Mouse (Mus musculus): ENCODE results near the gene Ppp3ca. TPM values are rescaled to one million over a fixed set of nuclear protein-coding genes. Genes with fewer than 3 reads are reported as not detected.

The Ppp3ca gene
- polyA plus RNA-seq, 1 experiment from 2014 or later: 21.6 TPM

- no peaks in the 10 kb centered on the region for H3K27me3 ChIP-seq (ENCODE audit: insufficient read depth, low read length)
- no peak overlapping the region for H3K27ac ChIP-seq (ENCODE audit: low read depth)
- DNase-seq: no peak
- no peaks in the 10 kb centered on the region for H3K36me3 ChIP-seq (replicated peaks; ENCODE audit: insufficient read depth, low read length)
- H3K9me3 ChIP-seq (ENCODE audit: low read length): no peaks in the 10 kb centered on the region
- H3K4me2 ChIP-seq (ENCODE audit: low read depth, low read length): no peak overlapping the region
- H3K4me3 ChIP-seq (ENCODE audit: low read depth, low read length): no peak overlapping the region
- H3K9ac ChIP-seq (replicated peaks): no peak overlapping the region
- peaks cover 17% of the 10 kb centered on the region for H3K4me1 ChIP-seq (ENCODE audit: insufficient read depth)
- no peak for ATAC-seq
- TF ChIP-seq CTCF (IDR thresholded peaks at IDR 0.05; ENCODE audit: low read depth) (no peak), EP300 (IDR thresholded peaks at IDR 0.05; ENCODE audit: low read depth) (no peak)
Measured at GRCm38 (mm10) chr3:136749477-136749797, 79.5 kb downstream of the Ppp3ca start.

DNA sequence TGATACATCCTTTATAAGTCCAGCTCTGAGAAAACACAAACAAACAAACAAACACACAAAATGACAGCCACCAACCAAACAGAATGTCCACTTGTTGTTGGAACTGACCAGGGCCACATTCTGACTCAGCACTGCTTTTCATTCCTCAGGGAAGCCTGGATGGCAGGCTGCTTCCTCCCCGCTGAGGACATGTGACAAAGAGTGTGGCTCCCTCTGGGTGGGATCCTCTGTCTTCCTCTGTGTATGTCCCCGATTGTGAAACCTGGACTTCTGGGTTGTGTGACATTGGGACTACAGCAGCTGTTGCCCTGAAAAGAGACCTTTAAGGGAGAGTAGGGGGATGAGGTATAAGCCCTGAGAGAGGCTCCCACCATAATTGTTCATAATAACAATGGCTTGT lies 80.0 kb downstream of the Ppp3ca start:
- Histone ChIP-seq H3K4me3 (ENCODE audit: low read depth, low read length) (no peak overlapping the region), H3K9me3 (ENCODE audit: low read length) (no peaks in the 10 kb centered on the region), H3K36me3 (replicated peaks; ENCODE audit: insufficient read depth, low read length) (no peaks in the 10 kb centered on the region), H3K9ac (replicated peaks) (no peak overlapping the region), H3K4me2 (ENCODE audit: low read depth, low read length) (no peak overlapping the region), H3K4me1 (ENCODE audit: insufficient read depth) (peaks cover 15% of the 10 kb centered on the region), H3K27me3 (ENCODE audit: insufficient read depth, low read length) (no peaks in the 10 kb centered on the region), H3K27ac (ENCODE audit: low read depth) (no peak overlapping the region)
- WGBS (ENCODE audit: insufficient replicate concordance): 33% methylated on average over 2 of the region's 2 CpGs
- DNase-seq (no peak), ATAC-seq (no peak)
- TF ChIP-seq CTCF (IDR thresholded peaks at IDR 0.05; ENCODE audit: low read depth) (no peak), EP300 (IDR thresholded peaks at IDR 0.05; ENCODE audit: low read depth) (no peak)

DNA sequence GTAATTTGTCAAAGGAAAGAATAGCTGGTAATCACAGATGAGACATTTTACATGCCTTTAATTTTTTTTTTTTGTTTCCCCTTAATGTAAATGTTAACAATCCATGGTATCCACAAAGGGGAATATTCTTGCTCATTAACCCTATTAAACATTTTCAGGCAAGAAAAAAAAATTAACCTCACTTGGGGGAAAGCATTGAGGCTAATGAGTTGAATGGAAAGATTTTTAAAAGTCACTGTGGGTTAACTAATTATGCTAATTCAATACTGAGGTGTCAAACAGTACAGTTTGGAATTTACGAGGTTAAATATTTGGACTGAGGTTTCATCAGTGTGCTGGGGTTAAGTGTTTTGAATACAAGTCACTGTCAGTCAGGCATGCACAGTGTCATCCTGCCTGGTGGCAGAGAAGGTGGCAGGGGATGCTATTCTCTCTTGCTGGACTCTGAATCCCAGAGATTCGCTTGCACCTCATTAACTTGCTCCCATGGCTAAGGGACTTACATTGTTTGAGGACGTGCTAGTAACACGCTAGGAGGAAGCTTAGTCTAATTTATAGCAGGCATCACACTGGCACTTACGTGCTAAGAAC lies 82.3 kb downstream of the Ppp3ca start:
- Histone ChIP-seq H3K4me1 (ENCODE audit: insufficient read depth) (peaks cover 5% of the 10 kb centered on the region; the same call in 1 of the 2 replicates), H3K27ac (ENCODE audit: low read depth) (no peak overlapping the region), H3K27me3 (ENCODE audit: insufficient read depth, low read length) (no peaks in the 10 kb centered on the region), H3K4me3 (ENCODE audit: low read depth, low read length) (no peak overlapping the region), H3K9ac (replicated peaks) (no peak overlapping the region), H3K36me3 (replicated peaks; ENCODE audit: insufficient read depth, low read length) (no peaks in the 10 kb centered on the region), H3K4me2 (ENCODE audit: low read depth, low read length) (no peak overlapping the region), H3K9me3 (ENCODE audit: low read length) (no peaks in the 10 kb centered on the region)
- WGBS (ENCODE audit: insufficient replicate concordance): 84% methylated on average over 5 of the region's 5 CpGs
- DNase-seq (no peak), ATAC-seq (no peak)
- TF ChIP-seq EP300 (IDR thresholded peaks at IDR 0.05; ENCODE audit: low read depth) (no peak), CTCF (IDR thresholded peaks at IDR 0.05; ENCODE audit: low read depth) (no peak)

DNA sequence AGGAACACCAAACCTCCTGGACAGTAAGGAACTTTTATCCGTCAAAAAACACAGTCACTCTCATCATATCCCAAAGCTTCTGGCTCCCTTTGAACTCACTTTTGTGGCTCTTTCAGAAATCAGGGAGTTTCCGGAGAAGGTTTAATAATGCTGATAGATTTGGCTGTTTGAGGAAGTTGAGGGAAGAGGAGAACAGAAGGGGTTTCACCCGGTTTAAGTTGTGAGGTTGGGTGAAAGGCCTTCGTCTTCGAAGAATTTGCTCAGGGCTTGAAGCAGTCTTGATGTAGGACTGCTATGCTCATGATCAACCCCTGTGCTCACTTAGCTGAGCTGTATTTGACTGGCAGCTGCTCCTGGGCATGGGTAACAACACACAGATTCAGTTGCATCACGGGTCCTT lies 86.2 kb downstream of the Ppp3ca start:
- H3K27me3 ChIP-seq (ENCODE audit: insufficient read depth, low read length): no peaks in the 10 kb centered on the region
- H3K27ac ChIP-seq (ENCODE audit: low read depth): no peak overlapping the region
- no peak overlapping the region for H3K4me3 ChIP-seq (ENCODE audit: low read depth, low read length)
- ATAC-seq: no peak
- no peaks in the 10 kb centered on the region for H3K36me3 ChIP-seq (replicated peaks; ENCODE audit: insufficient read depth, low read length)
- TF ChIP-seq EP300 (IDR thresholded peaks at IDR 0.05; ENCODE audit: low read depth): no peak
- TF ChIP-seq CTCF (IDR thresholded peaks at IDR 0.05; ENCODE audit: low read depth): no peak
- H3K4me1 ChIP-seq (ENCODE audit: insufficient read depth): peaks cover 7% of the 10 kb centered on the region; the same call in 1 of the 2 replicates
- H3K9me3 ChIP-seq (ENCODE audit: low read length): no peaks in the 10 kb centered on the region
- no peak overlapping the region for H3K9ac ChIP-seq (replicated peaks)
- DNase-seq: no peak
- 68% methylated on average over 6 of the region's 6 CpGs for WGBS (ENCODE audit: insufficient replicate concordance)
- H3K4me2 ChIP-seq (ENCODE audit: low read depth, low read length): no peak overlapping the region

DNA sequence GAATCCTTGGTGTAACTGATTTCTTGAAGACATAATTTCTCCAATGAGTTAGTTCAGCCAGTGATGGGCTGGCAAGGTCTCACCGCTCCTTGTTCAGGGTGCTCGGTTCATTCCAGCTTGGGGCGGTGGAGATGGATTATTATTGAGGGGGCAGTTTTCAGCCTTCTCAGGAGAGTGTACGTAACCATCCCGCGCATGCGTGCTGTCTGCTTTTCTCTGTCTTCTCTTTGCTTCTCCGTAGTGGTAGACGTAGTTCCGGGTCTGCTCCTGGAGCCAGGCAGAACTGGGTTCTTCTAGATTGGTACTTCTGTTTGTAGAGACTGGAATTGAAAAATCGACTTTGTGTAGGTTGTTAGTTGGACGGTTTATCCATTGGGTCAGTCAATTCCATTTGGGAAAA lies 89.5 kb downstream of the Ppp3ca start:
- WGBS (ENCODE audit: insufficient replicate concordance): 86% methylated on average over 12 of the region's 12 CpGs
- H3K4me3 ChIP-seq (ENCODE audit: low read depth, low read length): no peak overlapping the region
- no peaks in the 10 kb centered on the region for H3K9me3 ChIP-seq (ENCODE audit: low read length)
- no peak overlapping the region for H3K27ac ChIP-seq (ENCODE audit: low read depth)
- no peaks in the 10 kb centered on the region for H3K27me3 ChIP-seq (ENCODE audit: insufficient read depth, low read length)
- no peak for DNase-seq
- no peak for TF ChIP-seq CTCF (IDR thresholded peaks at IDR 0.05; ENCODE audit: low read depth)
- TF ChIP-seq EP300 (IDR thresholded peaks at IDR 0.05; ENCODE audit: low read depth): no peak
- ATAC-seq: no peak
- no peak overlapping the region for H3K9ac ChIP-seq (replicated peaks)
- H3K4me2 ChIP-seq (ENCODE audit: low read depth, low read length): no peak overlapping the region
- H3K4me1 ChIP-seq (ENCODE audit: insufficient read depth): peaks cover 9% of the 10 kb centered on the region
- no peaks in the 10 kb centered on the region for H3K36me3 ChIP-seq (replicated peaks; ENCODE audit: insufficient read depth, low read length)

DNA sequence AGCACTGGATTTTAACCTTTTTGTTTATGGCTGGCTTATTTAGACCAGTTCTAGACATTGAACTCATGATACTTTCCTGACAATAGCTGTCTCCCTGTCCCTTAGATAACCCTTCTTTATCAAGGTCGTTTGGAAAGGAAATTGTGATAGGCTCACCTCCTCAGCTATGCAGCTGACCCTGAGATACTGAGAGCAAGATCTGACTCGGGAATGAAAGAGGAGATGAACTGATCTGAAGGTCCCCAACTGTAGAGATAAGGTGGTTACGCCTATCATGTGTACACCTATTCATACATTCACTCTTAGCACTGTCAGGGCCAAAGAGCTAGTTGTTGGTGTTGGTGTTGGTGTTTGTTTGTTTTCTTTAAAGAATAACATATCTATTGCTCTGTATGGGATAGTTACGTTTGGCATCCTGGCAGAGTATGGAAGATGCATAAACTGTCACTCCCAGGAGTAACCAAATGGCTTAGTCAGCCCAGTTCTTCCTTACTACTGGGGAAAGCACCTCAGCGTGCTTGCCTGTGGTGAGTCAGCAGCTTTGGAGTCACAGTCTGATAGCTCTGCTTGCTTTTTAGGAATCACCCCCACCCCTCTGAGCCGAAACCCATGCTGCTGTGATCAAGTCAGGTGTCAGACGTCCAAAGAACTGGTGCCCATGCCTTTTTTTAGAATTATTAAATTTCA lies 91.5 kb downstream of the Ppp3ca start:
- Histone ChIP-seq H3K4me1 (ENCODE audit: insufficient read depth) (peaks cover 9% of the 10 kb centered on the region), H3K9ac (replicated peaks) (no peak overlapping the region), H3K36me3 (replicated peaks; ENCODE audit: insufficient read depth, low read length) (no peaks in the 10 kb centered on the region), H3K9me3 (ENCODE audit: low read length) (no peaks in the 10 kb centered on the region), H3K4me3 (ENCODE audit: low read depth, low read length) (no peak overlapping the region), H3K27ac (ENCODE audit: low read depth) (no peak overlapping the region), H3K4me2 (ENCODE audit: low read depth, low read length) (no peak overlapping the region), H3K27me3 (ENCODE audit: insufficient read depth, low read length) (no peaks in the 10 kb centered on the region)
- WGBS (ENCODE audit: insufficient replicate concordance): 39% methylated on average over 7 of the region's 7 CpGs
- ATAC-seq (no peak), DNase-seq (no peak)
- TF ChIP-seq CTCF (IDR thresholded peaks at IDR 0.05; ENCODE audit: low read depth): no peak
- no peak for TF ChIP-seq EP300 (IDR thresholded peaks at IDR 0.05; ENCODE audit: low read depth)

Measured in liver, postnatal 0 days (tissue).